Mouse (Mus musculus) heart, embryonic 14.5 days (tissue): ENCODE results near the gene Clic4. TPM values are rescaled to one million over a fixed set of nuclear protein-coding genes. Genes with fewer than 3 reads are reported as not detected.
A peak's percentile ranks its signal among the peaks of the same experiment; 100 is the strongest.

Experiments used
- ATAC-seq: fragments of 200-750 bp; cut with Nextera tagmentation; 2 replicates; pipeline ENCODE4 v1.8.0; 2017; ENCODE audit warnings: low read depth, moderate TSS enrichment; ENCODE audit not compliant: insufficient number of reproducible peaks, insufficient read depth, low FRiP score
- H3K27ac ChIP-seq, 2 experiments: fragments of 200-500 bp in 1 of 2; fragments of 300-500 bp in 1 of 2; sonication (generic) in 1 of 2; replicated peaks in 1 of 2; 2 replicates each; pipeline ENCODE4 v1.5.1; 2012 to 2014; ENCODE audit warnings: low read depth in 2 of 2, low read length in 2 of 2, control low read depth in 1 of 2, mild to moderate bottlenecking in 1 of 2, mixed read lengths in 1 of 2; ENCODE audit not compliant: control insufficient read depth in 1 of 2, insufficient read depth in 1 of 2
- H3K27me3 ChIP-seq: fragments of 300-500 bp; sonication (generic); 2 replicates; pipeline ENCODE4 v1.6.1; 2014; ENCODE audit warnings: mild to moderate bottlenecking, low read length, control low read depth; ENCODE audit not compliant: control insufficient read depth, insufficient read depth
- H3K36me3 ChIP-seq: fragments of 300-500 bp; sonication (generic); 2 replicates; pipeline ENCODE4 v1.6.1; 2014; ENCODE audit warnings: mild to moderate bottlenecking, control low read depth, low read length, mixed read lengths; ENCODE audit not compliant: control insufficient read depth, insufficient read depth
- H3K4me1 ChIP-seq, 2 experiments: fragments of 200-500 bp in 1 of 2; fragments of 300-500 bp in 1 of 2; sonication (generic) in 1 of 2; 2 replicates each; pipeline ENCODE4 v1.6.1; 2012 to 2014; ENCODE audit warnings: low read length in 2 of 2, control low read depth in 1 of 2, mixed read lengths in 1 of 2; ENCODE audit not compliant: control insufficient read depth in 2 of 2, insufficient read depth in 2 of 2
- H3K4me2 ChIP-seq: fragments of 300-500 bp; sonication (generic); 2 replicates; pipeline ENCODE4 v1.6.1; 2014; ENCODE audit warnings: mild to moderate bottlenecking, low read length
- H3K4me3 ChIP-seq, 2 experiments: fragments of 200-500 bp in 1 of 2; fragments of 300-500 bp in 1 of 2; sonication (generic) in 1 of 2; 2 replicates each; pipeline ENCODE4 v1.5.1; 2012 to 2014; ENCODE audit warnings: low read length in 2 of 2, mild to moderate bottlenecking in 2 of 2, control low read depth in 1 of 2, low read depth in 1 of 2, moderate library complexity in 1 of 2; ENCODE audit not compliant: control insufficient read depth in 1 of 2, insufficient read depth in 1 of 2
- H3K9ac ChIP-seq: fragments of 300-500 bp; sonication (generic); 2 replicates; pipeline ENCODE4 v1.6.1; 2014; ENCODE audit warnings: mild to moderate bottlenecking, low read length
- H3K9me3 ChIP-seq: fragments of 300-500 bp; sonication (generic); 2 replicates; pipeline ENCODE4 v1.6.1; 2016; ENCODE audit warnings: low read length, control low read depth; ENCODE audit not compliant: control insufficient read depth
- WGBS: fragments of 180-500 bp; shearing (Covaris S2); extraction: QIAGEN DNeasy Blood & Tissue Kit; methylation state at CpG from one replicate; pipeline ENCODE4 v1.1.7; 2014; 5-methylcytosine and 5-hydroxymethylcytosine counted together
- polyA plus RNA-seq: library from polyadenylated mRNA; unstranded; fragments of >200 nt; fragmentation: Nextera tagmentation; extraction: Ambion mirVana; gene quantifications from 2 replicates; pipeline ENCODE4 v1.2.1, GENCODE M21; 2014

Gene Clic4
- polyA plus RNA-seq, 1 experiment from 2014 or later: 181 TPM

- Histone ChIP-seq H3K9me3 (no peaks in the 10 kb centered on the region), H3K4me2 (no peak overlapping the region), H3K4me1 (peaks cover 5 to 29% of the 10 kb centered on the region in 2 experiments), H3K27me3 (no peaks in the 10 kb centered on the region), H3K9ac (no peak overlapping the region), H3K27ac (peak overlapping the region in 1 of 2 experiments; percentile 41; a peak in 2 of 4 replicates), H3K36me3 (peaks cover 92% of the 10 kb centered on the region), H3K4me3 (no peak overlapping the region)
- 60% methylated on average over 12 of the region's 12 CpGs for WGBS
- ATAC-seq: no peak
These were observed 50.8 kb downstream of the Clic4 start for GRCm38 (mm10) chr4:135221632-135222407.

- Histone ChIP-seq H3K9ac (no peak overlapping the region), H3K4me3 (no peak overlapping the region), H3K36me3 (peaks cover 97% of the 10 kb centered on the region), H3K4me2 (no peak overlapping the region), H3K27me3 (no peaks in the 10 kb centered on the region), H3K27ac (no peak overlapping the region), H3K4me1 (peaks cover 5 to 24% of the 10 kb centered on the region in 2 experiments; a peak in 3 of 4 replicates), H3K9me3 (no peaks in the 10 kb centered on the region)
- whole genome bisulfite sequencing: 71% methylated on average over 3 of the region's 3 CpGs
- no peak for ATAC-seq
These were observed 52.0 kb downstream of the Clic4 start for GRCm38 (mm10) chr4:135220641-135221040.

GRCm38 (mm10) chr4:135219652-135220051, 53.0 kb downstream of the Clic4 start:
- H3K9me3 ChIP-seq: no peaks in the 10 kb centered on the region
- H3K9ac ChIP-seq: no peak overlapping the region
- H3K4me1 ChIP-seq: peaks cover 5 to 24% of the 10 kb centered on the region in 2 experiments; a peak in 3 of 4 replicates
- ATAC-seq: 0 out of 2 replicates have a peak, but pooled peaks have one; percentile 26
- no peak overlapping the region for H3K27ac ChIP-seq
- no peak overlapping the region for H3K4me3 ChIP-seq
- H3K27me3 ChIP-seq: no peaks in the 10 kb centered on the region
- WGBS: 49% methylated on average over 4 of the region's 4 CpGs
- peaks cover 97% of the 10 kb centered on the region for H3K36me3 ChIP-seq
- no peak overlapping the region for H3K4me2 ChIP-seq

GRCm38 (mm10) chr4:135209846-135210245, 62.8 kb downstream of the Clic4 start:
- peaks cover 36% of the 10 kb centered on the region for H3K36me3 ChIP-seq
- 75% methylated on average over 2 of the region's 2 CpGs for WGBS
- H3K27me3 ChIP-seq: peaks cover 11% of the 10 kb centered on the region
- peaks cover 0 to 3% of the 10 kb centered on the region in 2 experiments; a peak in 1 of 4 replicates for H3K4me1 ChIP-seq
- H3K4me2 ChIP-seq: no peak overlapping the region
- H3K4me3 ChIP-seq: no peak overlapping the region
- ATAC-seq: no peak
- H3K27ac ChIP-seq: no peak overlapping the region
- H3K9ac ChIP-seq: no peak overlapping the region
- H3K9me3 ChIP-seq: no peaks in the 10 kb centered on the region

GRCm38 (mm10) chr4:135205711-135206600, 66.7 kb downstream of the Clic4 start:
- peak overlapping the region; percentile 35 to 46 for H3K4me3 ChIP-seq
- H3K36me3 ChIP-seq: no peaks in the 10 kb centered on the region
- H3K27me3 ChIP-seq: peaks cover 22% of the 10 kb centered on the region
- ATAC-seq: peak; percentile 24; the same call in 1 of the 2 replicates
- H3K9me3 ChIP-seq: no peaks in the 10 kb centered on the region
- H3K4me2 ChIP-seq: peak overlapping the region; percentile 77
- H3K9ac ChIP-seq: peak overlapping the region; percentile 44; the same call in 1 of the 2 replicates
- WGBS: 2% methylated on average over 47 of the region's 47 CpGs
- H3K4me1 ChIP-seq: peaks cover 2 to 9% of the 10 kb centered on the region in 2 experiments; a peak in 3 of 4 replicates
- no peak overlapping the region for H3K27ac ChIP-seq

GRCm38 (mm10) chr4:135205254-135205653, 67.4 kb downstream of the Clic4 start:
- peaks cover 2 to 9% of the 10 kb centered on the region in 2 experiments; a peak in 3 of 4 replicates for H3K4me1 ChIP-seq
- no peaks in the 10 kb centered on the region for H3K9me3 ChIP-seq
- H3K4me2 ChIP-seq: no peak overlapping the region
- H3K36me3 ChIP-seq: no peaks in the 10 kb centered on the region
- 21% methylated on average over 5 of the region's 5 CpGs for WGBS
- no peak for ATAC-seq
- H3K9ac ChIP-seq: no peak overlapping the region
- H3K27me3 ChIP-seq: peaks cover 22% of the 10 kb centered on the region
- no peak overlapping the region for H3K4me3 ChIP-seq
- no peak overlapping the region for H3K27ac ChIP-seq

GRCm38 (mm10) chr4:135204666-135205065, 67.9 kb downstream of the Clic4 start:
- Histone ChIP-seq H3K27ac (no peak overlapping the region), H3K9ac (no peak overlapping the region), H3K9me3 (no peaks in the 10 kb centered on the region), H3K4me3 (no peak overlapping the region), H3K36me3 (no peaks in the 10 kb centered on the region), H3K27me3 (peaks cover 22% of the 10 kb centered on the region), H3K4me2 (no peak overlapping the region), H3K4me1 (peaks cover 2 to 9% of the 10 kb centered on the region in 2 experiments; a peak in 3 of 4 replicates)
- ATAC-seq: no peak
- 55% methylated on average over 5 of the region's 5 CpGs for WGBS
